Mouse (Mus musculus) adrenal gland, postnatal 4 days (tissue): Measurements from ENCODE around the gene Ttc16. TPM values are rescaled to one million over a fixed set of nuclear protein-coding genes. Genes with fewer than 3 reads are reported as not detected.

Source experiments
- DNase-seq, 2 experiments: peaks; one replicate each; pipeline ENCODE4 v3.0.0; 2021 to 2022; ENCODE audit warnings: low spot score in 2 of 2, mixed read lengths in 2 of 2
- microRNA-seq: library from miRNA; unstranded; fragments of <30 nt; microRNA quantifications from one replicate; pipeline ENCODE4 v1.2.0, GENCODE M21; 2021
- total RNA-seq, 2 experiments: library from RNA; stranded (reverse); gene quantifications; 2 replicates each; pipeline ENCODE4 v1.2.3; 2021

Ttc16 gene
- total RNA-seq, 2 experiments from 2014 or later = 0.23 TPM; not detected in 1

- DNase-seq = no peak
Observed at GRCm38 (mm10) chr2:32720053-32720452, 55.4 kb downstream of the Ttc16 start.

GRCm38 (mm10) chr2:32718761-32719160 lies 56.7 kb downstream of the Ttc16 start:
- no peak for DNase-seq

DNA sequence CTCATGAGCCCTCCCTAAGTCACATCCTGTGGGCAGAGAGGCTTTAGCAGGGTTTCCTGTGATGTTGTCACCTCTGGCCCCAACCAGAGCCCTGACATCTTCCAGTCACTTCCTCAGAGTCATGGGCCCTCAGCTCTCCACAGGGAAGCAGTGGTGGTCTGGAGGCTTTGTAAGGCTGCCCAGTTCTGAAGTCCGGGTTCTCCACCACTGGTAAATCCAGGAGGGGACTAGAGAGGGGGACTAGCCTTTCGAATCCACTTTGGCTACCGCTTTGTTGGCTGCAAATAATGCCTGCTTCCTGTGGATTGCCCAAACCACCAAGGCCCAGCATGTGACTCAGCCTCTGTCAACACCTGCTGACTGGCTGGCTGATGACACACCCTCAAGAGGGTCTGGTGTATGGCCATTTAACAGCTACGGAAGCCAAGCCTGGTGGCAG lies 60.4 kb downstream of the Ttc16 start:
- DNase-seq = no peak

- no peak for DNase-seq
Observed at GRCm38 (mm10) chr2:32714117-32714986, 61.1 kb downstream of the Ttc16 start.

- DNase-seq = peak; percentile 86 to 88
Observed at GRCm38 (mm10) chr2:32712934-32713817, 62.3 kb downstream of the Ttc16 start, which contains the start of gene Cdk9. Gene Cdk9 (minus strand): TSS chr2:32713076.

- DNase-seq = peak; percentile 85 to 89
Observed at GRCm38 (mm10) chr2:32712586-32712933, 62.9 kb downstream of the Ttc16 start.

- peak; percentile 49 to 63 for DNase-seq
Observed at GRCm38 (mm10) chr2:32712108-32712551, 63.3 kb downstream of the Ttc16 start.

GRCm38 (mm10) chr2:32711301-32712056 lies 64.0 kb downstream of the Ttc16 start:
- DNase-seq = no peak

DNA sequence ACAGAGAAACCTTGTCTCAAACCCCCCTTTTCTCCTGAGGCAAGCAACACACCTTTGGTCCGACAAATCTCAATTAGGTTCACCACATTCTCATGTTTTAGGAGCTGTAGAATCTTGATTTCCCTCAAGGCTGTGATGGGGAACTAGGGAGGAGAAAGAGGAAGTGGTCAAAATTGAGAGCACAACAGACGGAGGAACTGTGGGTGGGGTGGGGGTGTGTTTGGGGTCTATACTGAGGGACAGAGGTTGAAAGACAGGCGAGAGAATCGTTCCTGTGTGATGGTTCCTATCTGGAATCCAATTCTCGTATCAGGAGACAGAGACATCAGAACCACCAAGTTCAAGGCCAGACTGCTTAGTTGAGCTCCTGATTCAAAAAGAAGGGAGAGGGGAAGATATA lies 65.0 kb downstream of the Ttc16 start:
- DNase-seq = no peak

DNA sequence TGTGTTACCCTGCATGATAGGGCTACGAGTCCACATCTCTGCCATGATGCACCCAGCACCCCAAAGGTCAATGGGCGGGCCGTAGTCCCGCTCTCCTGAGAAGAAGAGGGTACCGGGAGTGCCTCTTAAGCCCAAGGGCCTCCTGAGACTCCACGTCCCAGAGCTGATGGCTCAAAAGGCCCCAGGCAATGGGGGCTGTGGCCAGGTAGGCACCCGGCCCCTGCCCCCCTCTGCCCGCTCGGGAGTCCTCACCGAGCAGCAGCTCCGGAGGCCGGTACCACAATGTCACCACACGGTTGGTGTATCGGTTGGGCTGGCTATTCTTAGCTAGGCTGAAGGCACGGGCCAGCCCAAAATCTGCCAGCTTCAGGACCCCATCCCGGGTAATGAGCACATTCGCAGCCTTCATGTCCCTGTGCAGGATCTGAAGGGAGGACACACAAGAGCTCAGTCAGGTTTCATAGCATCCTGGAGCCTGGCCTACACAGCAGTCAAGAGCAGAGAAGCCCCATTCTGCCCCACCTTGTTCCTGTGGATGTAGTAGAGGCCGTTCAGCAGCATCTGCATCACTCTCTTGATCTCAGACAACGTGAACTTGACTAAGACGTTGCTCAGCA lies 65.8 kb downstream of the Ttc16 start:
- DNase-seq = no peak

DNA sequence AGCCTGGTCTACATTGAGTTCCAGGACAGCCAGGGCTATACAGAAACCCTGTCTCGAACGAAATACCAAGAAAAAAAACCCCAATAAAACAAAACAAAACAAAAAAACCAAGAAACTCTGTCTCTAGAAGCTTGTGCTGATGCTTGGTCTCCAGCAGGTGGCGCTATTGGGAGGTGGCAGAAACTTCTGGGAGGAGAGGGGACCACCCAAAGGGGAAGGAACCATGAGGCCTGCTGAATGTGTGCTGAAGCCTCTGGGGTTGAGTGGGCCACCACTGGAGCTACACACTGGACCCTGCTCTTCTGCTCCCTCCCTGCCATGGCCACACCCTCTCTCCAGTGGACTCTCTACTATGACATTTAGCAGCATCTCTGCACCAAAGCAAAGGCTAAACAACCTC lies 66.8 kb downstream of the Ttc16 start:
- no peak for DNase-seq

Small RNA genes within 50 kb of the gene (microRNA-seq; reads per million reads assigned to microRNA genes)
- gene Mir2861 = not detected
- not detected for gene Mir3960

Other genes starting within 250 kb of the Ttc16 start
- gene Fam102a, start 240.3 kb downstream of the Ttc16 start, total RNA-seq = 10 to 100 TPM; 36.6 to 38.0 TPM
- gene Dpm2, start 204.8 kb downstream of the Ttc16 start, total RNA-seq = 10 to 100 TPM; 61.9 to 64.5 TPM
- under 1 TPM; 0.31 to 0.73 TPM for gene Pip5kl1, start 200.8 kb downstream of the Ttc16 start, total RNA-seq
- not detected for gene 9430097D07Rik, start 199.9 kb downstream of the Ttc16 start, total RNA-seq
- 10 to 100 TPM; 16.4 to 19.4 TPM for gene St6galnac4, start 188.5 kb downstream of the Ttc16 start, total RNA-seq
- 10 to 100 TPM; 53.0 to 58.0 TPM for gene St6galnac6, start 175.9 kb downstream of the Ttc16 start, total RNA-seq
- 10 to 100 TPM; 53.4 to 68.7 TPM for gene Ak1, start 153.9 kb downstream of the Ttc16 start, total RNA-seq
- 100 to 1,000 TPM in 1 of 2 experiments, 10 to 100 TPM in 1; 97.4 to 103 TPM for gene Eng, start 129.0 kb downstream of the Ttc16 start, total RNA-seq
- gene Fpgs, start 71.5 kb downstream of the Ttc16 start, total RNA-seq = 10 to 100 TPM; 33.2 to 36.2 TPM
- gene Cdk9, start 62.6 kb downstream of the Ttc16 start, total RNA-seq = 100 to 1,000 TPM; 102 to 105 TPM
- 10 to 100 TPM; 32.3 to 32.9 TPM for gene Sh2d3c, start 54.6 kb downstream of the Ttc16 start, total RNA-seq
- gene 6330409D20Rik, start 34.6 kb downstream of the Ttc16 start, total RNA-seq = under 1 TPM in 1 of 2 experiments, not detected in 1; 0.28 TPM
- 10 to 100 TPM; 31.5 to 36.5 TPM for gene Tor2a, start 18.4 kb downstream of the Ttc16 start, total RNA-seq
- gene Ptrh1, start 153 bp upstream of the Ttc16 start, total RNA-seq = 1 to 10 TPM; 4.0 to 5.2 TPM
- not detected for gene Cfap157, start 8.8 kb upstream of the Ttc16 start, total RNA-seq
- 10 to 100 TPM; 42.5 to 48.7 TPM for gene Stxbp1, start 71.6 kb upstream of the Ttc16 start, total RNA-seq
- 10 to 100 TPM; 30.8 to 35.5 TPM for gene Fam129b, start 100.5 kb upstream of the Ttc16 start, total RNA-seq
- gene Rpl12, start 185.9 kb upstream of the Ttc16 start, total RNA-seq = 100 to 1,000 TPM; 274 to 283 TPM
- gene Lrsam1, start 186.0 kb upstream of the Ttc16 start, total RNA-seq = 10 to 100 TPM; 23.7 to 26.5 TPM
- 10 to 100 TPM; 19.7 to 20.4 TPM for gene Slc2a8, start 206.4 kb upstream of the Ttc16 start, total RNA-seq